ENCODE assay signal across 10 mouse cellular contexts in genomic region chr9:108824755-108825413, GRCm38 (mm10). TPM values are rescaled to one million over a fixed set of nuclear protein-coding genes. Genes with fewer than 3 reads are reported as not detected.
DNase-seq lines count a peak whose midpoint lies in the region; ATAC-seq and TF ChIP-seq lines count a peak whose summit lies in the region.
"Had no signal": no experiment of that assay in that cellular context is flagged by ENCODE, and none has a peak within 500 bp of the region (broad histone marks: within the 10 kb centered on the region; RNA-seq: fewer than 3 reads in every experiment).

No protein-coding gene starts in this region.

- H3K9me3 ChIP-seq in hindbrain, embryonic 15.5 days, result no peaks in the 10 kb centered on the region
- no peaks in the 10 kb centered on the region for H3K9me3 ChIP-seq in midbrain, embryonic 10.5 days (replicated peaks)
- no peaks in the 10 kb centered on the region for H3K9me3 ChIP-seq in stomach, postnatal 0 days (ENCODE audit: control insufficient read depth, low read length)
- H3K9me3 ChIP-seq: embryonic facial prominence, embryonic 15.5 days; liver, embryonic 15.5 days had no signal

- TF ChIP-seq EP300 in stomach, postnatal 0 days (optimal IDR thresholded peaks at IDR 0.05), result no peak

- H3K9ac ChIP-seq in hindbrain, embryonic 15.5 days, result peak overlapping the region; percentile 69
- no peak overlapping the region for H3K9ac ChIP-seq in stomach, postnatal 0 days (ENCODE audit: low read length)
- H3K9ac ChIP-seq: embryonic facial prominence, embryonic 15.5 days; liver, embryonic 15.5 days had no signal

- TF ChIP-seq CTCF in stomach, postnatal 0 days (IDR thresholded peaks at IDR 0.05; ENCODE audit: low read depth), result no peak

- DNase-seq in adrenal gland, adult (ENCODE audit: inconsistent age in 2 of 2, low spot score in 1 of 2), result peak; percentile 65 to 72
- DNase-seq in adrenal gland, postnatal 4 days (ENCODE audit: low spot score in 2 of 2), result no peak
- peak; percentile 82 for DNase-seq in embryo, embryonic 11 days
- DNase-seq in midbrain, embryonic 10.5 days (ENCODE audit: low spot score), result peak; percentile 77
- no peak for DNase-seq in stomach, postnatal 0 days (ENCODE audit: low spot score)
- DNase-seq in spleen, postnatal 36 days (ENCODE audit: low spot score in 2 of 2), result no peak

- H3K27me3 ChIP-seq in hindbrain, embryonic 15.5 days, result 0 out of 2 replicates have a peak, but pooled peaks cover 9% of the 10 kb centered on the region
- H3K27me3 ChIP-seq in midbrain, embryonic 10.5 days (ENCODE audit: low read depth, poor library complexity, severe bottlenecking), result peaks cover 73% of the 10 kb centered on the region
- peaks cover 21% of the 10 kb centered on the region for H3K27me3 ChIP-seq in stomach, postnatal 0 days (ENCODE audit: control insufficient read depth, insufficient read depth, low read length)

- H3K4me1 ChIP-seq in hindbrain, embryonic 15.5 days (replicated peaks), result peaks cover 41% of the 10 kb centered on the region
- peaks cover 43% of the 10 kb centered on the region for H3K4me1 ChIP-seq in midbrain, embryonic 10.5 days
- 0 out of 2 replicates have a peak, but pooled peaks cover 5% of the 10 kb centered on the region for H3K4me1 ChIP-seq in stomach, postnatal 0 days (replicated peaks; ENCODE audit: control insufficient read depth, insufficient read depth)

- H3K27ac ChIP-seq in hindbrain, embryonic 15.5 days (replicated peaks), result peak overlapping the region; percentile 92
- H3K27ac ChIP-seq in midbrain, embryonic 10.5 days (replicated peaks), result peak overlapping the region; percentile 82
- no peak overlapping the region for H3K27ac ChIP-seq in stomach, postnatal 0 days (replicated peaks)
- H3K27ac ChIP-seq: embryonic facial prominence, embryonic 15.5 days; liver, embryonic 15.5 days had no signal

- peak overlapping the region; percentile 61 for H3K4me3 ChIP-seq in hindbrain, embryonic 15.5 days
- H3K4me3 ChIP-seq in midbrain, embryonic 10.5 days, result peak overlapping the region; percentile 68
- no peak overlapping the region for H3K4me3 ChIP-seq in stomach, postnatal 0 days (ENCODE audit: low read depth, low read length)

- WGBS in hindbrain, embryonic 15.5 days, result under 1% methylated on average over 31 of the region's 31 CpGs
- under 1% methylated on average over 31 of the region's 31 CpGs for WGBS in midbrain, embryonic 10.5 days
- WGBS in stomach, postnatal 0 days, result 1% methylated on average over 31 of the region's 31 CpGs

- H3K36me3 ChIP-seq in hindbrain, embryonic 15.5 days, result peaks cover 25% of the 10 kb centered on the region
- peaks cover 24% of the 10 kb centered on the region; the same call in 1 of the 2 replicates for H3K36me3 ChIP-seq in midbrain, embryonic 10.5 days
- no peaks in the 10 kb centered on the region for H3K36me3 ChIP-seq in stomach, postnatal 0 days (ENCODE audit: control insufficient read depth, insufficient read depth, low read length)
- H3K36me3 ChIP-seq: embryonic facial prominence, embryonic 15.5 days; liver, embryonic 15.5 days had no signal

- peak overlapping the region; percentile 92 for H3K4me2 ChIP-seq in hindbrain, embryonic 15.5 days
- no peak overlapping the region for H3K4me2 ChIP-seq in stomach, postnatal 0 days (replicated peaks; ENCODE audit: low read depth)

- peak; percentile 92 for ATAC-seq in hindbrain, embryonic 15.5 days (ENCODE audit: low FRiP score, low read depth)
- ATAC-seq in stomach, postnatal 0 days (ENCODE audit: low FRiP score, low TSS enrichment), result 0 out of 2 replicates have a peak, but pooled peaks have one; percentile 7
- no peak for ATAC-seq in megakaryocyte, adult 5-6 weeks (ENCODE audit: poor library complexity, severe bottlenecking)

RNA-seq across cellular contexts. Expression of gene Celsr3, which starts 1.2 kb away (rescaled TPM):
- 10 to 100 TPM; 11.0 to 13.6 TPM for total RNA-seq in adrenal gland, postnatal 4 days (2021)
- polyA plus RNA-seq in hindbrain, embryonic 15.5 days (2015; fragmentation: Nextera tagmentation; extraction: Ambion mirVana), result 12.7 and 14.6 TPM in 2 replicates
- polyA plus RNA-seq in midbrain, embryonic 10.5 days (2016; fragmentation: Nextera tagmentation; extraction: Ambion mirVana), result 3.1 and 5.0 TPM in 2 replicates
- 0.15 and 0.22 TPM in 2 replicates for polyA plus RNA-seq in stomach, postnatal 0 days (2015; fragmentation: Nextera tagmentation; extraction: Ambion mirVana)
- 3.9 and 5.7 TPM in 2 replicates for total RNA-seq in megakaryocyte, adult 5-6 weeks (2015)
- total RNA-seq in megakaryocyte, adult 5-6 weeks (2017), result 2.4 and 3.3 TPM in 2 replicates

RNA-seq across cellular contexts. Expression of gene Nckipsd, which starts 16.7 kb away (rescaled TPM):
- 10 to 100 TPM; 10.9 to 14.5 TPM for total RNA-seq in adrenal gland, postnatal 4 days (2021)
- polyA plus RNA-seq in hindbrain, embryonic 15.5 days (2015; fragmentation: Nextera tagmentation; extraction: Ambion mirVana), result 30.3 and 30.7 TPM in 2 replicates
- 14.5 and 17.3 TPM in 2 replicates for polyA plus RNA-seq in midbrain, embryonic 10.5 days (2016; fragmentation: Nextera tagmentation; extraction: Ambion mirVana)
- 7.9 and 8.5 TPM in 2 replicates for polyA plus RNA-seq in stomach, postnatal 0 days (2015; fragmentation: Nextera tagmentation; extraction: Ambion mirVana)
- 13.9 and 19.3 TPM in 2 replicates for total RNA-seq in megakaryocyte, adult 5-6 weeks (2015)
- total RNA-seq in megakaryocyte, adult 5-6 weeks (2017), result 11.5 and 14.8 TPM in 2 replicates

RNA-seq across cellular contexts. Expression of gene Slc26a6, which starts 28.2 kb away (rescaled TPM):
- total RNA-seq in adrenal gland, postnatal 4 days (2021), result 10 to 100 TPM; 11.4 to 11.9 TPM
- 19.5 and 22.1 TPM in 2 replicates for polyA plus RNA-seq in hindbrain, embryonic 15.5 days (2015; fragmentation: Nextera tagmentation; extraction: Ambion mirVana)
- 9.5 and 12.5 TPM in 2 replicates for polyA plus RNA-seq in midbrain, embryonic 10.5 days (2016; fragmentation: Nextera tagmentation; extraction: Ambion mirVana)
- polyA plus RNA-seq in stomach, postnatal 0 days (2015; fragmentation: Nextera tagmentation; extraction: Ambion mirVana), result 8.0 and 8.2 TPM in 2 replicates
- total RNA-seq in megakaryocyte, adult 5-6 weeks (2015), result 10.0 and 14.2 TPM in 2 replicates
- total RNA-seq in megakaryocyte, adult 5-6 weeks (2017), result 2.7 and 4.5 TPM in 2 replicates

RNA-seq across cellular contexts. Expression of gene Ip6k2, which starts 41.3 kb away (rescaled TPM):
- 100 to 1,000 TPM; 124 to 130 TPM for total RNA-seq in adrenal gland, postnatal 4 days (2021)
- 180 and 206 TPM in 2 replicates for polyA plus RNA-seq in hindbrain, embryonic 15.5 days (2015; fragmentation: Nextera tagmentation; extraction: Ambion mirVana)
- 89.0 and 105 TPM in 2 replicates for polyA plus RNA-seq in midbrain, embryonic 10.5 days (2016; fragmentation: Nextera tagmentation; extraction: Ambion mirVana)
- polyA plus RNA-seq in stomach, postnatal 0 days (2015; fragmentation: Nextera tagmentation; extraction: Ambion mirVana), result 35.7 and 37.8 TPM in 2 replicates
- 10.6 and 15.8 TPM in 2 replicates for total RNA-seq in megakaryocyte, adult 5-6 weeks (2015)
- 30.6 and 35.4 TPM in 2 replicates for total RNA-seq in megakaryocyte, adult 5-6 weeks (2017)

Comparison
In these comparisons a context has a peak if more than half of its experiments do, and no peak if none do; other contexts are left out.
1. DNase-seq: peak in adrenal gland, adult (2 of 2), embryo, embryonic 11 days (single experiment) and midbrain, embryonic 10.5 days (single experiment); none in adrenal gland, postnatal 4 days (0 of 2), stomach, postnatal 0 days (single experiment) and spleen, postnatal 36 days (0 of 2).